Comparison of ENCODE assay signal across 28 mouse cellular contexts in genomic region chr13:98210137-98210536, GRCm38 (mm10).
"Had no signal": no experiment of that assay in that cellular context is flagged by ENCODE, and none has a peak within 500 bp of the region (broad histone marks: within the 10 kb centered on the region; RNA-seq: fewer than 3 reads in every experiment).

No protein-coding gene starts in this region.

- H3K9ac ChIP-seq: embryonic facial prominence, embryonic 12.5 days; embryonic facial prominence, embryonic 13.5 days; embryonic facial prominence, embryonic 15.5 days; forebrain, embryonic 12.5 days; forebrain, embryonic 13.5 days; forebrain, embryonic 15.5 days; forebrain, postnatal 0 days had no signal

- H3K9me3 ChIP-seq: embryonic facial prominence, embryonic 10.5 days; embryonic facial prominence, embryonic 12.5 days; embryonic facial prominence, embryonic 13.5 days; embryonic facial prominence, embryonic 15.5 days; forebrain, embryonic 10.5 days; forebrain, embryonic 12.5 days; forebrain, embryonic 13.5 days; forebrain, embryonic 15.5 days had no signal

- DNase-seq: cerebellum, adult 2 months; cerebellum, adult 8-10 months; cerebellum, adult 9-10 months; cerebellum, adult 9-11 months; cerebellum, postnatal 10 days; cerebellum, postnatal 14 days; cerebellum, postnatal 25 days; cerebellum, postnatal 36 days; embryo, embryonic 11 days; forebrain, postnatal 0 days; gastrocnemius, adult 2 months; gastrocnemius, postnatal 10 days; gastrocnemius, postnatal 14 days; gastrocnemius, postnatal 25 days; gastrocnemius, postnatal 36 days; heart, adult 18-20 months; heart, adult 2 months had no signal

- H3K27ac ChIP-seq: embryonic facial prominence, embryonic 10.5 days; embryonic facial prominence, embryonic 12.5 days; embryonic facial prominence, embryonic 13.5 days; embryonic facial prominence, embryonic 15.5 days; forebrain, embryonic 10.5 days; forebrain, embryonic 12.5 days; forebrain, embryonic 13.5 days; forebrain, embryonic 15.5 days; gastrocnemius, adult 2 months; heart, adult 2 months had no signal

- H3K4me3 ChIP-seq: embryonic facial prominence, embryonic 10.5 days; embryonic facial prominence, embryonic 12.5 days; embryonic facial prominence, embryonic 13.5 days; embryonic facial prominence, embryonic 15.5 days; erythroblast, embryonic 14.5 days; forebrain, embryonic 10.5 days; forebrain, embryonic 12.5 days; forebrain, embryonic 13.5 days; forebrain, embryonic 15.5 days; gastrocnemius, adult 2 months; heart, adult 2 months had no signal

- H3K4me2 ChIP-seq: embryonic facial prominence, embryonic 12.5 days; embryonic facial prominence, embryonic 13.5 days; embryonic facial prominence, embryonic 15.5 days; forebrain, embryonic 12.5 days; forebrain, embryonic 13.5 days; forebrain, embryonic 15.5 days had no signal

- ATAC-seq: forebrain, embryonic 13.5 days; forebrain, embryonic 14.5 days; forebrain, embryonic 15.5 days; forebrain, embryonic 16.5 days; forebrain, postnatal 0 days had no signal

- H3K36me3 ChIP-seq: embryonic facial prominence, embryonic 10.5 days; embryonic facial prominence, embryonic 12.5 days; embryonic facial prominence, embryonic 13.5 days; embryonic facial prominence, embryonic 15.5 days; forebrain, embryonic 10.5 days; forebrain, embryonic 12.5 days; forebrain, embryonic 15.5 days had no signal
